9 mouse cellular contexts compared by ENCODE assay signal in the genomic region with DNA sequence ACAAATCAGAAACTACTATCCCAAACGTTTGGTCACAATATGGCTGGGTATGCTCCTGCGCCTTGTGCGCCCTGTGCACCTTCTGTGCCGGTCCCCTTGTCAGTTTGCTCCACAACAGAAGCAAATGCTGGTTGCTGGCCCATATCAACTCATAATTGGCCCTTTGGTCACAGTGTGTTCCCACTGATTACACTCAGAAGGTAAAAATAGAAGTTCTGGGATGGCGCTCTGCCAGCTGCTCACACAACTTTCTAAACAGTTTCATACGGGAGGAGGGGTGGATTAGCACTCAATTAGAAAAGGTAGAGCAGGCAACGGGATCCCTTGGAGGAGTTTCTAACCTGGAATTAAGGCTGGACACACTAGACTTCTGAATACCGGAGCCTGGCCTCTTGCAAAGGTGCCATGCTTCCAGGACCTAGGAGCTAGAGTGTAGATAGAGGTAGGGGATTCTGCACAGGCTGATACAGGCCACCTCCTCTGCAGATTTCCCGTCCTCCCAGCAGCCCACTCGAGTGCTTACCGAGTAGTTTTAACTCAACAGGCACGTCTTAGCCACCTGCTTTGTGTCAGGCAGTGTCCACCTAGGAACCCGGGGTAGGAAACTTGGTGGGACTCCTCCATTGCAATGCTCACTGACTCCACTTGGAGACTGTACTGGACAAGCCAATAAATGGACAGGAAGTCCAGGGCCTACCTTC. TPM values are rescaled to one million over a fixed set of nuclear protein-coding genes. Genes with fewer than 3 reads are reported as not detected.
A peak's percentile ranks its signal among the peaks of the same experiment; 100 is the strongest.
DNase-seq lines count a peak whose midpoint lies in the region; ATAC-seq and TF ChIP-seq lines count a peak whose summit lies in the region.
"Had no signal": no experiment of that assay in that cellular context is flagged by ENCODE, and none has a peak within 500 bp of the region (broad histone marks: within the 10 kb centered on the region; RNA-seq: fewer than 3 reads in every experiment).

No protein-coding gene starts in this region.

- peak; percentile 74 for TF ChIP-seq POLR2A in heart, adult 2 months (IDR thresholded peaks at IDR 0.05; ENCODE audit: insufficient read depth, low read depth, low read length)

- H3K4me2 ChIP-seq in kidney, embryonic 16.5 days (replicated peaks; ENCODE audit: low read depth, low read length): no peak overlapping the region
- no peak overlapping the region for H3K4me2 ChIP-seq in forebrain, postnatal 0 days (ENCODE audit: low read depth)
- no peak overlapping the region for H3K4me2 ChIP-seq in hindbrain, postnatal 0 days (ENCODE audit: low read depth, low read length)
- H3K4me2 ChIP-seq: hindbrain, embryonic 15.5 days had no signal

- 76% methylated on average over 13 of the region's 13 CpGs for WGBS in kidney, embryonic 16.5 days
- WGBS in heart, adult 2 months: 22% methylated on average over 13 of the region's 13 CpGs
- 76% methylated on average over 13 of the region's 13 CpGs for WGBS in forebrain, postnatal 0 days
- 79% methylated on average over 13 of the region's 13 CpGs for WGBS in hindbrain, postnatal 0 days

- H3K9me3 ChIP-seq in kidney, embryonic 16.5 days (ENCODE audit: low read length): no peaks in the 10 kb centered on the region
- no peaks in the 10 kb centered on the region for H3K9me3 ChIP-seq in forebrain, postnatal 0 days (ENCODE audit: low read length)
- H3K9me3 ChIP-seq in hindbrain, postnatal 0 days (ENCODE audit: low read length): no peaks in the 10 kb centered on the region
- H3K9me3 ChIP-seq: hindbrain, embryonic 15.5 days had no signal

- H3K4me1 ChIP-seq in kidney, embryonic 16.5 days (ENCODE audit: insufficient read depth, low read length): 0 out of 2 replicates have a peak, but pooled peaks cover 3% of the 10 kb centered on the region
- H3K4me1 ChIP-seq in heart, adult 2 months (ENCODE audit: control insufficient read depth, insufficient read depth, low read length): peaks cover 11% of the 10 kb centered on the region
- no peaks in the 10 kb centered on the region for H3K4me1 ChIP-seq in forebrain, postnatal 0 days (ENCODE audit: insufficient read depth)
- no peaks in the 10 kb centered on the region for H3K4me1 ChIP-seq in hindbrain, postnatal 0 days (ENCODE audit: insufficient read depth, low read length)
- H3K4me1 ChIP-seq: hindbrain, embryonic 15.5 days had no signal

- H3K27me3 ChIP-seq in kidney, embryonic 16.5 days (ENCODE audit: insufficient read depth, low read length): no peaks in the 10 kb centered on the region
- no peaks in the 10 kb centered on the region for H3K27me3 ChIP-seq in heart, adult 2 months (ENCODE audit: control insufficient read depth, insufficient read depth, low read length)
- no peaks in the 10 kb centered on the region for H3K27me3 ChIP-seq in forebrain, postnatal 0 days (ENCODE audit: insufficient read depth, low read length)
- H3K27me3 ChIP-seq in hindbrain, postnatal 0 days (ENCODE audit: insufficient read depth, low read length): no peaks in the 10 kb centered on the region
- H3K27me3 ChIP-seq: hindbrain, embryonic 15.5 days had no signal

- H3K79me2 ChIP-seq in heart, adult 2 months (replicated peaks; ENCODE audit: control insufficient read depth, insufficient read depth, low read length): no peaks in the 10 kb centered on the region

- H3K27ac ChIP-seq in kidney, embryonic 16.5 days (ENCODE audit: low read length): no peak overlapping the region
- H3K27ac ChIP-seq in heart, adult 2 months: peak overlapping the region; percentile 83
- no peak overlapping the region for H3K27ac ChIP-seq in forebrain, postnatal 0 days (ENCODE audit: low read depth, low read length)
- H3K27ac ChIP-seq in hindbrain, postnatal 0 days: no peak overlapping the region
- H3K27ac ChIP-seq: hindbrain, embryonic 15.5 days had no signal

- ATAC-seq in kidney, embryonic 16.5 days (ENCODE audit: low FRiP score, low TSS enrichment): no peak
- ATAC-seq in forebrain, postnatal 0 days: no peak
- ATAC-seq in inflammation-experienced regulatory T-cells, adult 6 months: no peak
- ATAC-seq in hindbrain, postnatal 0 days: no peak

- intact Hi-C loops in heart, adult 2 months (cut with DNase I): loop anchor here (1.0 to 5.0 kb wide), 2 partner anchors 15 to 84 kb away; no protein-coding TSS in a partner anchor

- TF ChIP-seq CTCF in heart, adult 2 months (IDR thresholded peaks at IDR 0.05): peak; percentile 44
- no peak for TF ChIP-seq CTCF in forebrain, postnatal 0 days (IDR thresholded peaks at IDR 0.05; ENCODE audit: low read depth)
- no peak for TF ChIP-seq CTCF in hindbrain, postnatal 0 days (IDR thresholded peaks at IDR 0.05; ENCODE audit: low read depth)

- H3K36me3 ChIP-seq in kidney, embryonic 16.5 days (ENCODE audit: insufficient read depth, low read length): no peaks in the 10 kb centered on the region
- H3K36me3 ChIP-seq in heart, adult 2 months (ENCODE audit: control insufficient read depth, insufficient read depth, low read length): peaks cover 4% of the 10 kb centered on the region; the same call in 1 of the 2 replicates
- no peaks in the 10 kb centered on the region for H3K36me3 ChIP-seq in forebrain, postnatal 0 days (ENCODE audit: insufficient read depth)
- H3K36me3 ChIP-seq in hindbrain, postnatal 0 days (ENCODE audit: insufficient read depth, low read length): no peaks in the 10 kb centered on the region
- H3K36me3 ChIP-seq: hindbrain, embryonic 15.5 days had no signal

- H3K9ac ChIP-seq in kidney, embryonic 16.5 days (replicated peaks; ENCODE audit: low read length): no peak overlapping the region
- peak overlapping the region; percentile 27; the same call in 1 of the 2 replicates for H3K9ac ChIP-seq in heart, adult 2 months (ENCODE audit: low read depth, low read length)
- H3K9ac ChIP-seq in forebrain, postnatal 0 days: no peak overlapping the region
- no peak overlapping the region for H3K9ac ChIP-seq in hindbrain, postnatal 0 days (replicated peaks; ENCODE audit: low read length)
- H3K9ac ChIP-seq: hindbrain, embryonic 15.5 days had no signal

- no peak overlapping the region for H3K4me3 ChIP-seq in kidney, embryonic 16.5 days (ENCODE audit: low read length)
- no peak overlapping the region for H3K4me3 ChIP-seq in heart, adult 2 months
- no peak overlapping the region for H3K4me3 ChIP-seq in forebrain, postnatal 0 days (ENCODE audit: low read depth, low read length)
- H3K4me3 ChIP-seq in hindbrain, postnatal 0 days (ENCODE audit: low read length): no peak overlapping the region
- H3K4me3 ChIP-seq: hindbrain, embryonic 15.5 days had no signal

- DNase-seq in kidney, adult 18-20 months: peak; percentile 75
- peak; percentile 76 to 86 for DNase-seq in heart, adult 2 months
- DNase-seq in kidney, postnatal 25 days: peak; percentile 84 to 90
- DNase-seq in spleen, postnatal 4 days (ENCODE audit: low spot score in 2 of 2): peak; percentile 51 to 66
- DNase-seq in forebrain, postnatal 0 days: no peak
- DNase-seq in hindbrain, postnatal 0 days (ENCODE audit: low spot score): no peak

- peak; percentile 92; the same call in 1 of the 2 replicates for TF ChIP-seq EP300 in heart, adult 2 months (IDR thresholded peaks at IDR 0.05; ENCODE audit: insufficient read depth, low read depth, low read length)

RNA-seq across cellular contexts. Expression of a gene that starts 16.4 kb away (rescaled TPM):
- 9.0 and 13.5 TPM in 2 replicates for polyA plus RNA-seq in kidney, embryonic 16.5 days (2015; fragmentation: Nextera tagmentation; extraction: Ambion mirVana)
- 10 to 100 TPM; 81.6 to 85.5 TPM for total RNA-seq in heart, adult 2 months (2021)
- 20.5 and 31.2 TPM in 2 replicates for polyA plus RNA-seq in heart, adult 2 months (2012; rRNA removed)
- total RNA-seq in forebrain, postnatal 0 days (2014; rRNA removed): 45.5 and 57.6 TPM in 2 replicates
- polyA plus RNA-seq in forebrain, postnatal 0 days (2015; fragmentation: Nextera tagmentation; extraction: Ambion mirVana): 21.4 and 31.0 TPM in 2 replicates
- 10 to 100 TPM; 23.9 to 27.8 (median 24.9) TPM for polyA plus RNA-seq in inflammation-experienced regulatory T-cells, adult 6 months (2017; shearing (Covaris generic))
- total RNA-seq in hindbrain, postnatal 0 days (2014; rRNA removed): 77.8 and 80.8 TPM in 2 replicates
- 27.0 and 32.6 TPM in 2 replicates for polyA plus RNA-seq in hindbrain, postnatal 0 days (2015; fragmentation: Nextera tagmentation; extraction: Ambion mirVana)

RNA-seq across cellular contexts. Expression of a gene that starts 39.6 kb away (rescaled TPM):
- 50.7 and 59.2 TPM in 2 replicates for polyA plus RNA-seq in kidney, embryonic 16.5 days (2015; fragmentation: Nextera tagmentation; extraction: Ambion mirVana)
- total RNA-seq in heart, adult 2 months (2021): 10 to 100 TPM; 33.1 to 33.3 TPM
- 18.1 and 23.4 TPM in 2 replicates for polyA plus RNA-seq in heart, adult 2 months (2012; rRNA removed)
- total RNA-seq in forebrain, postnatal 0 days (2014; rRNA removed): 3.8 and 4.0 TPM in 2 replicates
- polyA plus RNA-seq in forebrain, postnatal 0 days (2015; fragmentation: Nextera tagmentation; extraction: Ambion mirVana): 5.3 and 5.8 TPM in 2 replicates
- 10 to 100 TPM; 15.8 to 42.3 (median 20.4) TPM for polyA plus RNA-seq in inflammation-experienced regulatory T-cells, adult 6 months (2017; shearing (Covaris generic))
- total RNA-seq in hindbrain, postnatal 0 days (2014; rRNA removed): 2.1 and 4.2 TPM in 2 replicates
- polyA plus RNA-seq in hindbrain, postnatal 0 days (2015; fragmentation: Nextera tagmentation; extraction: Ambion mirVana): 6.4 and 6.8 TPM in 2 replicates

Comparison
In these comparisons a context has a peak if more than half of its experiments do, and no peak if none do; other contexts are left out.
1. DNase-seq: peak in kidney, adult 18-20 months (single experiment), heart, adult 2 months (2 of 2), kidney, postnatal 25 days (2 of 2) and spleen, postnatal 4 days (2 of 2); none in forebrain, postnatal 0 days (single experiment) and hindbrain, postnatal 0 days (single experiment).